In genomic region chr9:57521056-57521911, GRCm38 (mm10) we compare ENCODE assay signal across 8 mouse cellular contexts. TPM values are rescaled to one million over a fixed set of nuclear protein-coding genes. Genes with fewer than 3 reads are reported as not detected.
DNase-seq lines count a peak whose midpoint lies in the region; ATAC-seq and TF ChIP-seq lines count a peak whose summit lies in the region.

Cox5a (plus strand) TSS chr9:57521274.

- H3K27me3 ChIP-seq in hindbrain, postnatal 0 days (ENCODE audit: insufficient read depth, low read length), result no peaks in the 10 kb centered on the region
- H3K27me3 ChIP-seq in megakaryocyte, embryonic 14.5 days (replicated peaks), result no peaks in the 10 kb centered on the region

- intact Hi-C loops in gastrocnemius, adult 2 months (cut with DNase I), result loop anchor here (2.0 to 5.0 kb wide), 2 partner anchors 136 to 244 kb away; partner anchors contain the start of gene Clk3

- peak; percentile 85 for ATAC-seq in common myeloid progenitor, adult 5-6 weeks (replicated peaks; ENCODE audit: low read depth, poor library complexity, severe bottlenecking)
- ATAC-seq in hindbrain, postnatal 0 days, result peak; percentile 96

- peak within 1 kb of the TSS; percentile 98 for H3K9ac ChIP-seq in hindbrain, postnatal 0 days (replicated peaks; ENCODE audit: low read length)

- peak within 1 kb of the TSS; percentile 86 for H3K4me3 ChIP-seq in gastrocnemius, adult 2 months
- H3K4me3 ChIP-seq in hindbrain, postnatal 0 days (ENCODE audit: low read length), result peak within 1 kb of the TSS; percentile 98
- H3K4me3 ChIP-seq in megakaryocyte, embryonic 14.5 days (replicated peaks), result peak within 1 kb of the TSS; percentile 99

- H3K27ac ChIP-seq in gastrocnemius, adult 2 months, result peak within 1 kb of the TSS; percentile 100
- H3K27ac ChIP-seq in hindbrain, postnatal 0 days, result peak within 1 kb of the TSS; percentile 97

- no peaks in the 10 kb centered on the region for H3K36me3 ChIP-seq in hindbrain, postnatal 0 days (ENCODE audit: insufficient read depth, low read length)
- H3K36me3 ChIP-seq in megakaryocyte, embryonic 14.5 days (replicated peaks; ENCODE audit: low read length), result peaks cover 5% of the 10 kb centered on the region

- H3K4me2 ChIP-seq in hindbrain, postnatal 0 days (ENCODE audit: low read depth, low read length), result peak within 1 kb of the TSS; percentile 77

- H3K9me3 ChIP-seq in hindbrain, postnatal 0 days (ENCODE audit: low read length), result no peaks in the 10 kb centered on the region
- no peaks in the 10 kb centered on the region for H3K9me3 ChIP-seq in megakaryocyte, embryonic 14.5 days

- TF ChIP-seq CTCF in gastrocnemius, adult 2 months (IDR thresholded peaks at IDR 0.05), result no peak
- TF ChIP-seq CTCF in hindbrain, postnatal 0 days (IDR thresholded peaks at IDR 0.05; ENCODE audit: low read depth), result no peak; the same call in 1 of the 2 replicates

- DNase-seq in ZHBTc4 (ENCODE audit: low read depth, low spot score), result peak; percentile 97
- DNase-seq in gastrocnemius, adult 2 months, result peak; percentile 98
- peak; percentile 97 for DNase-seq in hindbrain, postnatal 0 days (ENCODE audit: low spot score)
- peak; percentile 93 to 94 for DNase-seq in left cerebral cortex, adult 8-10 months (ENCODE audit: low spot score in 2 of 2)
- peak; percentile 96 for DNase-seq in right cerebral cortex, postnatal 10 days (ENCODE audit: low spot score in 2 of 2)
- peak; percentile 97 for DNase-seq in urinary bladder, postnatal 25 days (ENCODE audit: low spot score)

- WGBS in hindbrain, postnatal 0 days, result 2% methylated on average over 92 of the region's 95 CpGs

- peaks cover 10% of the 10 kb centered on the region; the same call in 1 of the 2 replicates for H3K4me1 ChIP-seq in hindbrain, postnatal 0 days (ENCODE audit: insufficient read depth, low read length)
- peaks cover 48% of the 10 kb centered on the region for H3K4me1 ChIP-seq in megakaryocyte, embryonic 14.5 days

RNA-seq across cellular contexts. Expression of gene Cox5a, which starts in this region (rescaled TPM):
- 86.5 and 107 TPM in 2 replicates for total RNA-seq in common myeloid progenitor, adult 5-6 weeks (2017)
- total RNA-seq in gastrocnemius, adult 2 months (2021), result 1,000 to 10,000 TPM; 1,176 to 1,655 TPM
- 212 and 237 TPM in 2 replicates for total RNA-seq in hindbrain, postnatal 0 days (2014; rRNA removed)
- 1,238 and 1,244 TPM in 2 replicates for polyA plus RNA-seq in hindbrain, postnatal 0 days (2015; fragmentation: Nextera tagmentation; extraction: Ambion mirVana)
- 100 to 1,000 TPM; 378 to 411 (median 394) TPM for total RNA-seq in left cerebral cortex, adult 8-10 months (2022)
- 240 and 738 TPM in 2 replicates for polyA plus RNA-seq in megakaryocyte, embryonic 14.5 days (2012; ENCODE audit: insufficient read depth, low replicate concordance)

Comparison
In these comparisons a context has a peak if more than half of its experiments do, and no peak if none do; other contexts are left out.
1. Peak in every context shown above with its lines: DNase-seq, ATAC-seq, H3K4me3 ChIP-seq and H3K27ac ChIP-seq.